Mouse (Mus musculus) CH12.LX (cell line): ENCODE measurements at regions not wholly inside any gene's neighbourhood (a gene's known extent, or its start where the extent isn't known, plus 50 kb on each side); places are given as distances from the start of the nearest gene placed in this dataset.

Experiments used
- KAT2A ChIP-seq: IDR thresholded peaks from 2 replicates; pipeline ENCODE4 v1.6.1; 2012; ENCODE audit warnings: low read length, improper control_type of control experiment, inconsistent platforms; ENCODE audit not compliant: insufficient replicate concordance
- MAX ChIP-seq: IDR thresholded peaks from 2 replicates; pipeline ENCODE4 v1.6.1; 2011; ENCODE audit warnings: low read length, improper control_type of control experiment
- POLR2A ChIP-seq: IDR thresholded peaks from 2 replicates; pipeline ENCODE4 v1.6.1; 2011; ENCODE audit warnings: low read depth, mild to moderate bottlenecking, improper control_type of control experiment, low read length

DNA sequence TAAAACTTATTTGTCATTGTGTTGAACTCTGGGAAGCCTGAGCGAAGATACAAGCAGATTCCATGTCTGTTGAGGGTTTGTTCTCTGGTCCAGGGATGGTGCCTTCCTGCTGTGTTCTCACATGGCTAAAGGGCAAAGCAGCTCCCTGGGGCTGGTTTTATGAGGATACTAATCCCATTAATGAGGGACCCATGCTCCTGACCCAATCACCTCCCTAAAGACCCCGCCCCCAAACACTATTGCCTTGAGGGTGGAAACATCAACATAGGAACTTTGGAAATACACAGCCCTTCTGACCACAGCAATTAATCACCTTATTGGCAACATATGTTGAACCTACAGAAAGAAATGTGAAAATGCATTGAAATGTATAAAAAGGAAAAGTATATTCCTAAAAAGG, 88.5 kb upstream of the BC052040 start:
- no peak for TF ChIP-seq MAX
- no peak for TF ChIP-seq POLR2A
- no peak for TF ChIP-seq KAT2A
